Mouse (Mus musculus) forebrain, embryonic 11.5 days (tissue): ENCODE results near the gene Tlr6. TPM values are rescaled to one million over a fixed set of nuclear protein-coding genes. Genes with fewer than 3 reads are reported as not detected.
A peak's percentile ranks its signal among the peaks of the same experiment; 100 is the strongest.

Experiments
- ATAC-seq: fragments of 200-750 bp; cut with Nextera tagmentation; replicated peaks from 2 replicates; pipeline ENCODE4 v1.8.0; 2017; ENCODE audit warnings: moderate TSS enrichment; ENCODE audit not compliant: low FRiP score
- DNase-seq: peaks from one replicate; pipeline ENCODE4 v3.0.0-alpha.2; 2017; ENCODE audit warnings: low spot score
- H3K27ac ChIP-seq: fragments of 300-500 bp; sonication (generic); 2 replicates; pipeline ENCODE4 v1.5.1; 2014; ENCODE audit warnings: low read depth, low read length
- H3K27me3 ChIP-seq: fragments of 300-500 bp; sonication (generic); 2 replicates; pipeline ENCODE4 v1.6.1; 2014; ENCODE audit warnings: mild to moderate bottlenecking, low read length, mixed read lengths; ENCODE audit not compliant: control insufficient read depth, insufficient read depth
- H3K36me3 ChIP-seq: fragments of 300-500 bp; sonication (generic); 2 replicates; pipeline ENCODE4 v1.6.1; 2014; ENCODE audit warnings: mild to moderate bottlenecking, low read length, moderate library complexity, mixed read lengths; ENCODE audit not compliant: control insufficient read depth, insufficient read depth
- H3K4me1 ChIP-seq: fragments of 300-500 bp; sonication (generic); replicated peaks from 2 replicates; pipeline ENCODE4 v1.6.1; 2014; ENCODE audit warnings: low read length, mixed read lengths; ENCODE audit not compliant: control insufficient read depth, insufficient read depth
- H3K4me2 ChIP-seq: fragments of 300-500 bp; sonication (generic); 2 replicates; pipeline ENCODE4 v1.6.1; 2014; ENCODE audit warnings: low read depth, mild to moderate bottlenecking, low read length, moderate library complexity, mixed read lengths; ENCODE audit not compliant: severe bottlenecking
- H3K4me3 ChIP-seq: fragments of 300-500 bp; sonication (generic); 2 replicates; pipeline ENCODE4 v1.5.1; 2014; ENCODE audit warnings: low read depth, low read length
- H3K9ac ChIP-seq: fragments of 300-500 bp; sonication (generic); 2 replicates; pipeline ENCODE4 v1.6.1; 2014; ENCODE audit warnings: low read length
- H3K9me3 ChIP-seq: fragments of 300-500 bp; sonication (generic); 2 replicates; pipeline ENCODE4 v1.6.1; 2016; ENCODE audit warnings: low read length, mixed read lengths; ENCODE audit not compliant: control insufficient read depth
- WGBS: fragments of 180-500 bp; shearing (Covaris S2); extraction: QIAGEN DNeasy Blood & Tissue Kit; methylation state at CpG from one replicate; pipeline ENCODE4 v1.1.7; 2014; 5-methylcytosine and 5-hydroxymethylcytosine counted together
- microRNA counts: library from miRNA; unstranded; fragments of <30 nt; microRNA quantifications from one replicate; lab custom pipeline; 2015
- microRNA-seq: library from miRNA; unstranded; fragments of <30 nt; microRNA quantifications from one replicate; pipeline ENCODE4, GENCODE M21; 2016; ENCODE audit not compliant: insufficient number of aligned reads
- polyA plus RNA-seq: library from polyadenylated mRNA; unstranded; fragments of >200 nt; fragmentation: Nextera tagmentation; extraction: Ambion mirVana; gene quantifications from 2 replicates; pipeline ENCODE4 v1.2.1, GENCODE M21; 2014

Gene Tlr6
- polyA plus RNA-seq, 1 experiment from 2014 or later: 0.32 TPM

DNA sequence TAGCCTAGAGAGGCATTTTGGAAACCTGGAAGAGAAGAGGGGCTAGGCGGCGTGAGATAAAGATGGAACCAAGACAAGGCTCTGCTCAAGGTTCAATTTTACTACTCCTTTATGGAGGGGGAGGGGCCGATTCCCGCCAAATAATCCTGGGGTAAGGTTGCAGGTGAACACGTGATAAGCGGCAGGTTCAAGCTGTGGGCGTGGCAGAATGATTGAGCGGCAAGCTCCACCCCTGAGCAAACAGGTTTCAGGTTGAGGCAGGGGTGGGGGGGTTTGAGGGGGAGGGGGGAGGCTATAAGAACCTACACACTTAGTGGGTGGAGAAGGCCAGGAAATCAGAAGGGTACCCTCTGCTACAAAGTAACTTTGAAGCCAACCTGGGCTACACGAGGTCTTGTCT lies 42.7 kb downstream of the Tlr6 start:
- Histone ChIP-seq H3K4me3 (no peak overlapping the region), H3K27ac (no peak overlapping the region), H3K9ac (no peak overlapping the region), H3K27me3 (no peaks in the 10 kb centered on the region), H3K36me3 (no peaks in the 10 kb centered on the region), H3K9me3 (no peaks in the 10 kb centered on the region), H3K4me1 (no peaks in the 10 kb centered on the region), H3K4me2 (no peak overlapping the region)
- 94% methylated on average over 9 of the region's 9 CpGs for WGBS
- no peak for ATAC-seq
- DNase-seq: no peak

DNA sequence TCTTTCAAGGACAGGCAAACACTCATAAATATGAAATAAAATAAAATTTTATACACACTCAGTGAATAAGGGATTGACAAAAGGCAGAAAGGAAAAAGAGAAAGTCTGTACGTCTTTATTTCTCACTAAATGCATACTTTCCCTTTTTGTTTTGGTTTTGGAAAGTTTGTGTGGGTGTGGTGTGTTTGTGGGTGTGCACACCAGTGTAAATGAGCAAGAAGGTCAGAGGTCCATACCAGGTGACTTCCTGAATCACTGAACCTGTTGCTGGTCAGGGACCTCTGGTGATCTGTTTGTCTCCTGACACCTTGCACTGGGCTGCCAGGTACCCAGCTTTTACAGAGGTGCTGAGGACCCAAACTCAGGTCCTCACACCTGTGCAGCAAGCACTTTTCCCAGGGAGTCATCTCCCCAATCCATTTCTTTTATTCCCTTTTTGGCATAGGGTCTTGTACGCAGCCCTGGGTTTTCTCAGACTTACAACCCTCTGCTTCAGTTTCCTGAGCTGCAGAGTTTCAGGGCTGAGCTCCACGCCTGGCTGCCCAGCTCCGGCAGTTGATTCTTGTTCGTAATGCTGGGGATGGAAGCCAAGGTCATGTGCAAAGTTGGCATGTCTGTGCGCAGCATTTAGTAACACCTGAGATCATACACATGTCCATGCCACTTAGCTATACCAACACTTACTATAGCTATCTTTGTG lies 51.2 kb downstream of the Tlr6 start:
- H3K4me3 ChIP-seq: no peak overlapping the region
- H3K4me2 ChIP-seq: no peak overlapping the region
- no peaks in the 10 kb centered on the region for H3K27me3 ChIP-seq
- no peaks in the 10 kb centered on the region for H3K9me3 ChIP-seq
- H3K4me1 ChIP-seq: no peaks in the 10 kb centered on the region
- H3K27ac ChIP-seq: no peak overlapping the region
- no peaks in the 10 kb centered on the region for H3K36me3 ChIP-seq
- DNase-seq (no peak), ATAC-seq (no peak)
- WGBS: 94% methylated on average over 6 of the region's 6 CpGs
- no peak overlapping the region for H3K9ac ChIP-seq

DNA sequence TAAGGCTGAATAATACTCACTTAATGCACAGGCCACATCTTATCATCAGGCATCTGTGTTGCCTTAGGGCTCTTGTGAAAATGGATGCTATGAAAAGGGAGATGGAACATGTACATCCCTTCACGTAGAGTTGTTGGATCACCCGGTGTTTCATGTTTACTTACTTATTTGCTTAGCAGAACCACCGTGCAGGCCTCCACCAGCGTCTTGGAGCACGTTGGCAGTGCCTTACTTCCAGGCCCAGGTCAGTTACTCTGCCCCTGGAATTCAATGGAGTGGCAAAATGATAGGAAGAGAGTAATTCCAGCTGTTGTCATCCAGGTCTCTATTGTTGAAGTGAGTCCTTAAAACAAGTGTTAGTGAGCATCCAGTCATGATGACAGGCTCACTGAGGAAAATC lies 52.0 kb downstream of the Tlr6 start:
- no peaks in the 10 kb centered on the region for H3K27me3 ChIP-seq
- ATAC-seq: no peak
- no peaks in the 10 kb centered on the region for H3K36me3 ChIP-seq
- 91% methylated on average over 5 of the region's 5 CpGs for WGBS
- no peaks in the 10 kb centered on the region for H3K9me3 ChIP-seq
- H3K4me2 ChIP-seq: no peak overlapping the region
- H3K27ac ChIP-seq: no peak overlapping the region
- no peak overlapping the region for H3K4me3 ChIP-seq
- DNase-seq: no peak
- no peaks in the 10 kb centered on the region for H3K4me1 ChIP-seq
- H3K9ac ChIP-seq: no peak overlapping the region

DNA sequence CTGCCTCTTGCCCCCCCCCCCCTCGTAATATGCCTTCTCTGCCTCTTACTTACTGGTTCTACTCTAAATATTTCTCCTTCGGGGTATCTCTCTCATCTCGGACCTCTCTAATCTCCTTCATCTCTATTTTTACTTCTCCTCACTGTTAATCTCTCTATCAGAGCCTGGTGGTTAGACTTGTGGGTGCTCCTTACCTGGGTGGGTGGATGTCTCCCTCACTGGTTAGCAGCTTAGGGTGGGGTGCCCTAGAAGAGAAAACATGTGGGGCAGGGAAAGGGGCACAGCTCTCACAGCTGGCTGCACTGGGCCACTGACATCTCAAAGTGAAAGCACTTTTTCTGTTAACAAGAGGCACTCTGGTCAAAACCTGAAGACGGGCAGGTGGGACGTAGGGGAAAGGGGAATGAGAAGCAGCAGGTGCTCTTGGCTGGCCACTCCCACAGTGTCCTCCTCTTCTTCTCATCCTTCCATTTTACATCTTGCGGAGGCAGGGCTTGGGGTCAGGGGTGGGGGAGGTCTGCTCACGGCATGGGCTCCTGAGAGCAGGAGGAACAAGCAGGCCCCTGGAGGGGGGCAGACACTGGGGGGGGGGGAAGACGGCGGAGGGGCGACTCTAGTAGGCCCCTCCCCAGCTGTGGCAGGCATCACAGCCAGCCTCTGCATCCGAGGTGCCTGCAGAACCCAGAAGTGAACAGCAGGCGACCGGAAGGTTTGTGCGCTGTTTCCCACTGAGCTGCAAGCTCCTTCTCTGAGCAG lies 54.2 kb downstream of the Tlr6 start:
- Histone ChIP-seq H3K9me3 (no peaks in the 10 kb centered on the region), H3K36me3 (no peaks in the 10 kb centered on the region), H3K4me2 (no peak overlapping the region), H3K27ac (no peak overlapping the region), H3K9ac (no peak overlapping the region), H3K4me3 (no peak overlapping the region), H3K27me3 (no peaks in the 10 kb centered on the region), H3K4me1 (no peaks in the 10 kb centered on the region)
- DNase-seq (no peak), ATAC-seq (no peak)
- 65% methylated on average over 11 of the region's 14 CpGs for WGBS

MicroRNAs within 50 kb of the gene (microRNA counts, 519-probe panel; counts per million panel counts)
- 31.2 counts per million for microRNA mmu-miR-574-3p (lab: Ali Mortazavi, UCI)
- microRNA mmu-miR-574-5p (lab: Ali Mortazavi, UCI): 31.2 counts per million

Small RNAs within 50 kb of the gene (microRNA-seq; reads per million reads assigned to microRNA genes)
- 72.4 reads per million, percentile 31 among the genes with 10 or more reads in this experiment for gene Mir574

Other genes with a start within 250 kb of the Tlr6 start
- 39.4 and 40.9 TPM in 2 replicates for gene Klf3, start 156.7 kb downstream of the Tlr6 start, polyA plus RNA-seq
- gene Tlr1, start 26.5 kb downstream of the Tlr6 start, polyA plus RNA-seq: 0.25 and 0.65 TPM in 2 replicates
- 14.1 and 16.1 TPM in 2 replicates for gene Fam114a1, start 10.0 kb upstream of the Tlr6 start, polyA plus RNA-seq
- gene Tmem156, start 132.0 kb upstream of the Tlr6 start, polyA plus RNA-seq: 0.21 TPM in 1 of 2 replicates, not detected in the other
- 42.2 and 42.8 TPM in 2 replicates for gene Klhl5, start 147.4 kb upstream of the Tlr6 start, polyA plus RNA-seq
- gene Wdr19, start 239.6 kb upstream of the Tlr6 start, polyA plus RNA-seq: 14.7 and 15.2 TPM in 2 replicates